Mouse (Mus musculus) c-Kit-positive CD71-positive TER-119-negative erythroid progenitor cells, embryonic 14.5 days (primary cell): ENCODE data around the gene Kcnk4.

Experiments
- DNase-seq: peaks from one replicate; pipeline ENCODE4 v3.0.0-alpha.2; 2013; ENCODE audit warnings: low read depth

Kcnk4 gene

GRCm38 (mm10) chr19:6892512-6892911 is 41.8 kb downstream of the Kcnk4 start:
- DNase-seq: no peak

GRCm38 (mm10) chr19:6877965-6878364 is 56.4 kb downstream of the Kcnk4 start:
- DNase-seq: no peak

DNA sequence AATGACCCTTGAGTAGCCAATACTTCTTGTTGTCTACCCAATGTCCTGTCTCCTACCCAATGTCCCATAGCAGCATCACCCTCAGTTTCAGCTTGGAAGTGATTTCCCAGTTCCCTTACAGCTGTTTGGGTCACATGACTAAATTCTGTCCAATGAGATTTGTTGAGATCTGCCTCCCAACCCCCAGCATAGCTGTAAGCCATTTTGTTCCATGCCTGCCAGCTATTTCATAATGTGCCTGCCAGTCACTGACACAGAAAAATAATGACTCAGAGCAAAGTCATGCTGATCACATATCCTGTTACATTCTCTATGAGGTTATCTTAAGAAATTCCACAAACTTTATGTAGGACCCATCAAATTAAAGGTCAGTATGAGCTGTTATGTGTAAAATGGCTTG is 57.5 kb downstream of the Kcnk4 start:
- DNase-seq: no peak

GRCm38 (mm10) chr19:6875834-6876233 is 58.5 kb downstream of the Kcnk4 start:
- no peak for DNase-seq

GRCm38 (mm10) chr19:6874257-6874656 is 60.1 kb downstream of the Kcnk4 start:
- DNase-seq: no peak
